ENCODE assay signal across 17 mouse cellular contexts in the genomic region with DNA sequence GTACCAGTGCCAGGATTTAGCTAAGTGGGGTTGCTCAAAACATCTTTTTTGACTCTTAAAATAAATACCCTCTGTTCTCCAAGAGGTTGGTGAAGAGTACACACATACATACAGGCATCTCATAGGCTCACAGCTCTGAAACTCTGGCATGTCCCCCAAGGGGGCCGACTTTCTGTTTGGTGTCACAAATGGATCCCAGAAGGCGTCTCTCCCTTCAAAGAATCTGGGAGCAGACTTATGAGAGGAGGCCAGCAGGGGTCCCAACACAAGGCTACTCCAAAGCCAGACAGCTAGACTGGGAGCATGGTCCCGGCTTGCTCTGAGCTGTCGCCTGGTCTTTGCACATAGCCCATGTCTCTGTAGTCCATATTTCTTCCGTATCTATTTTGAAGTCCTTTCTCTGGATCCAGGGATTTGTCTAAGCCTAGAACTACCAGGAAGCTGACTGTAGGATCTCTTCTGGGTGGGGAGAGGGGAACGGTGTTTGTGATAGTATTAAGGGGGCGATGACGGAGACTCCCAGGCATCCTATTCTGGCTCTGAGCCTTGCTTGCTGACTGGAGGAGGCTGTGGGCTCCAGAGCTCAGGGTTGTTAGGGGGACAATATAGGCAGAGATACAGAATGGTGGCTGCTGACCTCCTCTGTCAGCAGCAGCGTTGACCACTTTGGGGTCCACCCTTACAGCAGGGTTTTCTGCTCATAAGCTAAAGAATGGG.
DNase-seq lines count a peak whose midpoint lies in the region; ATAC-seq and TF ChIP-seq lines count a peak whose summit lies in the region.
"Had no signal": no experiment of that assay in that cellular context is flagged by ENCODE, and none has a peak within 500 bp of the region (broad histone marks: within the 10 kb centered on the region; RNA-seq: fewer than 3 reads in every experiment).

No protein-coding gene starts in this region.

- 0 out of 2 replicates have a peak overlapping the region, but pooled peaks have one; percentile 7 for H3K27ac ChIP-seq in heart, embryonic 11.5 days (ENCODE audit: low read depth, low read length)
- H3K27ac ChIP-seq in kidney, adult 2 months (ENCODE audit: insufficient read depth, low read depth, low read length): peak overlapping the region; percentile 90
- H3K27ac ChIP-seq in lung, embryonic 16.5 days (ENCODE audit: low read length): peak overlapping the region; percentile 93
- no peak overlapping the region for H3K27ac ChIP-seq in hindbrain, embryonic 13.5 days
- H3K27ac ChIP-seq: hindbrain, embryonic 10.5 days; midbrain, embryonic 13.5 days had no signal

- 49% methylated on average over 9 of the region's 9 CpGs for WGBS in heart, embryonic 11.5 days (ENCODE audit: insufficient replicate concordance)
- 72% methylated on average over 9 of the region's 9 CpGs for WGBS in kidney, adult 2 months
- WGBS in lung, embryonic 16.5 days: 22% methylated on average over 9 of the region's 9 CpGs
- WGBS in hindbrain, embryonic 13.5 days: 73% methylated on average over 9 of the region's 9 CpGs

- no peak for DNase-seq in heart, adult 8-10 months (ENCODE audit: low spot score)
- DNase-seq in kidney, adult 2 months: no peak
- no peak for DNase-seq in kidney, postnatal 4 days
- no peak for DNase-seq in lung, postnatal 14 days
- no peak for DNase-seq in urinary bladder, postnatal 10 days (ENCODE audit: low spot score)
- DNase-seq: adrenal gland, postnatal 25 days; cerebellum, adult 9-10 months; right cerebral cortex, adult 18-20 months; thymus, postnatal 4 days had no signal

- H3K4me1 ChIP-seq in heart, embryonic 11.5 days (ENCODE audit: control insufficient read depth, insufficient read depth, low read length): peaks cover 43% of the 10 kb centered on the region
- H3K4me1 ChIP-seq in kidney, adult 2 months (ENCODE audit: control insufficient read depth, insufficient read depth, low read length): peaks cover 5% of the 10 kb centered on the region; the same call in 1 of the 2 replicates
- peaks cover 68% of the 10 kb centered on the region for H3K4me1 ChIP-seq in lung, embryonic 16.5 days (replicated peaks; ENCODE audit: control insufficient read depth, insufficient read depth, low read length)
- H3K4me1 ChIP-seq in hindbrain, embryonic 13.5 days (replicated peaks): peaks cover 6% of the 10 kb centered on the region; the same call in 1 of the 2 replicates

- no peak overlapping the region for H3K4me3 ChIP-seq in heart, embryonic 11.5 days (ENCODE audit: low read depth, low read length)
- H3K4me3 ChIP-seq in kidney, adult 2 months (ENCODE audit: insufficient read depth, low read depth, low read length): no peak overlapping the region
- H3K4me3 ChIP-seq in lung, embryonic 16.5 days (ENCODE audit: low read length): no peak overlapping the region
- H3K4me3 ChIP-seq in hindbrain, embryonic 13.5 days: no peak overlapping the region
- H3K4me3 ChIP-seq: hindbrain, embryonic 10.5 days; midbrain, embryonic 13.5 days had no signal

- no peaks in the 10 kb centered on the region for H3K36me3 ChIP-seq in heart, embryonic 11.5 days (ENCODE audit: control insufficient read depth, insufficient read depth, low read length)
- no peaks in the 10 kb centered on the region for H3K36me3 ChIP-seq in kidney, adult 2 months (ENCODE audit: control insufficient read depth, insufficient read depth, low read length)
- H3K36me3 ChIP-seq in lung, embryonic 16.5 days (ENCODE audit: control insufficient read depth, insufficient read depth, low read length): no peaks in the 10 kb centered on the region
- H3K36me3 ChIP-seq in hindbrain, embryonic 13.5 days: no peaks in the 10 kb centered on the region
- H3K36me3 ChIP-seq: hindbrain, embryonic 10.5 days; midbrain, embryonic 13.5 days had no signal

- H3K9me3 ChIP-seq in heart, embryonic 11.5 days (replicated peaks; ENCODE audit: control insufficient read depth, low read length): no peaks in the 10 kb centered on the region
- H3K9me3 ChIP-seq in lung, embryonic 16.5 days (ENCODE audit: control insufficient read depth, low read length): no peaks in the 10 kb centered on the region
- H3K9me3 ChIP-seq in hindbrain, embryonic 13.5 days: no peaks in the 10 kb centered on the region
- H3K9me3 ChIP-seq: hindbrain, embryonic 10.5 days; midbrain, embryonic 13.5 days had no signal

- H3K9ac ChIP-seq in heart, embryonic 11.5 days (ENCODE audit: low read depth, low read length): no peak overlapping the region
- peak overlapping the region; percentile 32; the same call in 1 of the 2 replicates for H3K9ac ChIP-seq in lung, embryonic 16.5 days (ENCODE audit: low read length)
- H3K9ac ChIP-seq in hindbrain, embryonic 13.5 days: no peak overlapping the region
- H3K9ac ChIP-seq: midbrain, embryonic 13.5 days had no signal

- no peak for TF ChIP-seq CTCF in kidney, adult 2 months (conservative IDR thresholded peaks at IDR 0.05; ENCODE audit: insufficient read depth, insufficient read length, low read depth, low read length)

- peaks cover 11% of the 10 kb centered on the region for H3K27me3 ChIP-seq in heart, embryonic 11.5 days (ENCODE audit: control insufficient read depth, insufficient read depth, low read length)
- no peaks in the 10 kb centered on the region for H3K27me3 ChIP-seq in kidney, adult 2 months (replicated peaks; ENCODE audit: control insufficient read depth, insufficient read depth, low read length)
- H3K27me3 ChIP-seq in lung, embryonic 16.5 days (ENCODE audit: control insufficient read depth, insufficient read depth, low read depth, low read length): peaks cover 3% of the 10 kb centered on the region; the same call in 1 of the 2 replicates
- peaks cover 97% of the 10 kb centered on the region for H3K27me3 ChIP-seq in hindbrain, embryonic 13.5 days

- H3K4me2 ChIP-seq in heart, embryonic 11.5 days: no peak overlapping the region
- H3K4me2 ChIP-seq in lung, embryonic 16.5 days (ENCODE audit: low read depth, low read length): peak overlapping the region; percentile 32; the same call in 1 of the 2 replicates
- no peak overlapping the region for H3K4me2 ChIP-seq in hindbrain, embryonic 13.5 days
- H3K4me2 ChIP-seq: liver, embryonic 11.5 days; midbrain, embryonic 13.5 days had no signal

- TF ChIP-seq POLR2A in kidney, adult 2 months (IDR thresholded peaks at IDR 0.05; ENCODE audit: low read depth, low read length): no peak

- ATAC-seq in heart, embryonic 11.5 days (replicated peaks; ENCODE audit: insufficient number of reproducible peaks, low FRiP score, low TSS enrichment): no peak
- ATAC-seq in lung, embryonic 16.5 days (ENCODE audit: low read depth): peak; percentile 79
- no peak for ATAC-seq in hindbrain, embryonic 13.5 days (ENCODE audit: low FRiP score)
- ATAC-seq: activated CD4-positive, CD25-positive, alpha-beta regulatory T cell, adult 4 months; inflammation-experienced regulatory T-cells, adult 6 months; midbrain, embryonic 13.5 days had no signal
